Comparison of ENCODE assay signal across 10 mouse cellular contexts in the genomic region with DNA sequence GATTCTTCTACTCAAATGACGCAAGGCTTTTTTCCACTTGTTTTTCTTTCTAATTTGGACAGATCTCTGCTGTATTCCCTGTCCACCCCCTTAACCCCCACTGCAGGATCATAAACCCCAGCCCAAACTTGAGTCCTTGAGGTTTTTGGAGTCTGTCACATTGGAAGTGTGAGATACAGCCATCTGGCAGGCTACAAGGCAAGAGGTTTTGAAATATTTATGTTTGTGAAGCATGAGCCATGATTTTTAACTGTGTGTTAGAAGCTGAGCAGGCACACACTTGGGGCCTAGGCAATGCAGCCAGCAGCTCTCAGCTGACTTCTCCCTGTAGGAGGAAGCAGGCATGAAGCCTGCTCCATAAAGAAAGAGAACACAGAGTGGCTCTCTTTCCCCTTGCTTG. TPM values are rescaled to one million over a fixed set of nuclear protein-coding genes. Genes with fewer than 3 reads are reported as not detected.
DNase-seq lines count a peak whose midpoint lies in the region; ATAC-seq and TF ChIP-seq lines count a peak whose summit lies in the region.
"Had no signal": no experiment of that assay in that cellular context is flagged by ENCODE, and none has a peak within 500 bp of the region (broad histone marks: within the 10 kb centered on the region; RNA-seq: fewer than 3 reads in every experiment).

No protein-coding gene starts in this region.

- peak; percentile 65; the same call in 1 of the 2 replicates for ATAC-seq in forebrain, embryonic 13.5 days
- ATAC-seq in kidney, postnatal 0 days (replicated peaks; ENCODE audit: low FRiP score, low read depth), result 0 out of 2 replicates have a peak, but pooled peaks have one; percentile 17
- ATAC-seq in hindbrain, embryonic 14.5 days (ENCODE audit: low FRiP score), result no peak
- no peak for ATAC-seq in granulocyte monocyte progenitor cell, adult 5-6 weeks (replicated peaks; ENCODE audit: poor library complexity, severe bottlenecking)

- no peaks in the 10 kb centered on the region for H3K9me3 ChIP-seq in forebrain, embryonic 13.5 days (replicated peaks)
- no peaks in the 10 kb centered on the region for H3K9me3 ChIP-seq in forebrain, embryonic 10.5 days
- no peaks in the 10 kb centered on the region for H3K9me3 ChIP-seq in kidney, postnatal 0 days (replicated peaks; ENCODE audit: low read length)
- H3K9me3 ChIP-seq in hindbrain, embryonic 14.5 days (ENCODE audit: control insufficient read depth, low read length), result no peaks in the 10 kb centered on the region
- H3K9me3 ChIP-seq: megakaryocyte, embryonic 14.5 days had no signal

- no peak for DNase-seq in forebrain, embryonic 10.5 days (ENCODE audit: extremely low spot score, low spot score)
- DNase-seq in kidney, postnatal 0 days (ENCODE audit: low spot score), result peak; percentile 82
- DNase-seq in kidney, postnatal 25 days, result no peak
- DNase-seq in hindbrain, embryonic 14.5 days (ENCODE audit: low spot score), result no peak
- DNase-seq in lung, postnatal 25 days (ENCODE audit: low spot score), result peak; percentile 26
- no peak for DNase-seq in natural killer cell, adult 2 months (ENCODE audit: low spot score in 2 of 2)
- DNase-seq: gastrocnemius, postnatal 10 days had no signal

- H3K4me2 ChIP-seq in forebrain, embryonic 13.5 days, result no peak overlapping the region
- H3K4me2 ChIP-seq in kidney, postnatal 0 days (ENCODE audit: low read length), result no peak overlapping the region
- no peak overlapping the region for H3K4me2 ChIP-seq in hindbrain, embryonic 14.5 days (replicated peaks)

- peaks cover 13% of the 10 kb centered on the region; the same call in 1 of the 2 replicates for H3K4me1 ChIP-seq in forebrain, embryonic 13.5 days
- H3K4me1 ChIP-seq in forebrain, embryonic 10.5 days, result no peaks in the 10 kb centered on the region; the same call in 1 of the 2 replicates
- no peaks in the 10 kb centered on the region for H3K4me1 ChIP-seq in kidney, postnatal 0 days (replicated peaks; ENCODE audit: insufficient read depth, low read length)
- peaks cover 10% of the 10 kb centered on the region for H3K4me1 ChIP-seq in hindbrain, embryonic 14.5 days (replicated peaks; ENCODE audit: control insufficient read depth, insufficient read depth, low read length)
- H3K4me1 ChIP-seq: megakaryocyte, embryonic 14.5 days had no signal

- no peak overlapping the region for H3K9ac ChIP-seq in forebrain, embryonic 13.5 days
- H3K9ac ChIP-seq in kidney, postnatal 0 days (ENCODE audit: low read depth, low read length), result no peak overlapping the region
- no peak overlapping the region for H3K9ac ChIP-seq in hindbrain, embryonic 14.5 days

- no peak for TF ChIP-seq CTCF in kidney, postnatal 0 days (IDR thresholded peaks at IDR 0.05; ENCODE audit: low read depth)

- no peaks in the 10 kb centered on the region for H3K36me3 ChIP-seq in forebrain, embryonic 13.5 days (ENCODE audit: poor library complexity, severe bottlenecking)
- H3K36me3 ChIP-seq in forebrain, embryonic 10.5 days (replicated peaks), result no peaks in the 10 kb centered on the region
- no peaks in the 10 kb centered on the region for H3K36me3 ChIP-seq in kidney, postnatal 0 days (ENCODE audit: insufficient read depth, low read length)
- no peaks in the 10 kb centered on the region for H3K36me3 ChIP-seq in hindbrain, embryonic 14.5 days (replicated peaks; ENCODE audit: control insufficient read depth, insufficient read depth)

- WGBS in forebrain, embryonic 13.5 days, result 92% methylated on average over 1 of the region's 1 CpGs
- 85% methylated on average over 1 of the region's 1 CpGs for WGBS in forebrain, embryonic 10.5 days
- 31% methylated on average over 1 of the region's 1 CpGs for WGBS in kidney, postnatal 0 days
- WGBS in hindbrain, embryonic 14.5 days, result 76% methylated on average over 1 of the region's 1 CpGs

- H3K4me3 ChIP-seq in forebrain, embryonic 13.5 days, result no peak overlapping the region
- no peak overlapping the region for H3K4me3 ChIP-seq in forebrain, embryonic 10.5 days
- no peak overlapping the region for H3K4me3 ChIP-seq in kidney, postnatal 0 days (replicated peaks; ENCODE audit: low read depth, low read length)
- no peak overlapping the region for H3K4me3 ChIP-seq in hindbrain, embryonic 14.5 days (replicated peaks; ENCODE audit: low read length)
- H3K4me3 ChIP-seq: megakaryocyte, embryonic 14.5 days had no signal

- peak overlapping the region; percentile 80 for H3K27ac ChIP-seq in forebrain, embryonic 13.5 days
- no peak overlapping the region for H3K27ac ChIP-seq in forebrain, embryonic 10.5 days
- peak overlapping the region; percentile 43; the same call in 1 of the 2 replicates for H3K27ac ChIP-seq in kidney, postnatal 0 days
- H3K27ac ChIP-seq in hindbrain, embryonic 14.5 days, result peak overlapping the region; percentile 34

- H3K27me3 ChIP-seq in forebrain, embryonic 13.5 days, result no peaks in the 10 kb centered on the region
- no peaks in the 10 kb centered on the region for H3K27me3 ChIP-seq in forebrain, embryonic 10.5 days (ENCODE audit: poor library complexity, severe bottlenecking)
- H3K27me3 ChIP-seq in kidney, postnatal 0 days (ENCODE audit: insufficient read depth, low read length), result no peaks in the 10 kb centered on the region
- H3K27me3 ChIP-seq in hindbrain, embryonic 14.5 days (ENCODE audit: control insufficient read depth, insufficient read depth, low read length), result no peaks in the 10 kb centered on the region
- H3K27me3 ChIP-seq: megakaryocyte, embryonic 14.5 days had no signal

RNA-seq across cellular contexts. Expression of gene Sc5d, which starts 57.3 kb away (rescaled TPM):
- polyA plus RNA-seq in forebrain, embryonic 13.5 days (2015; fragmentation: Nextera tagmentation; extraction: Ambion mirVana), result 62.1 and 66.0 TPM in 2 replicates
- 68.8 and 70.8 TPM in 2 replicates for polyA plus RNA-seq in forebrain, embryonic 10.5 days (2016; fragmentation: Nextera tagmentation; extraction: Ambion mirVana)
- 36.0 and 40.8 TPM in 2 replicates for polyA plus RNA-seq in kidney, postnatal 0 days (2015; fragmentation: Nextera tagmentation; extraction: Ambion mirVana)
- polyA plus RNA-seq in hindbrain, embryonic 14.5 days (2014; fragmentation: Nextera tagmentation; extraction: Ambion mirVana), result 88.1 and 89.3 TPM in 2 replicates
- 12.3 and 14.4 TPM in 2 replicates for total RNA-seq in granulocyte monocyte progenitor cell, adult 5-6 weeks (2014; fragmentation: Nextera tagmentation)
- 20.1 and 29.9 TPM in 2 replicates for total RNA-seq in granulocyte monocyte progenitor cell, adult 5-6 weeks (2017)

Comparison
In these comparisons a context has a peak if more than half of its experiments do, and no peak if none do; other contexts are left out.
1. DNase-seq: peak in kidney, postnatal 0 days (single experiment) and lung, postnatal 25 days (single experiment); none in forebrain, embryonic 10.5 days (single experiment), kidney, postnatal 25 days (0 of 2), hindbrain, embryonic 14.5 days (single experiment) and natural killer cell, adult 2 months (0 of 2).
2. ATAC-seq: peak in forebrain, embryonic 13.5 days (single experiment) and kidney, postnatal 0 days (single experiment); none in hindbrain, embryonic 14.5 days (single experiment) and granulocyte monocyte progenitor cell, adult 5-6 weeks (single experiment).